Mouse (Mus musculus) spleen, adult 2 months (tissue): ENCODE data around the gene Usp2. TPM values are rescaled to one million over a fixed set of nuclear protein-coding genes. Genes with fewer than 3 reads are reported as not detected.

Experiments
- DNase-seq, 2 experiments: peaks; one replicate each; pipeline versions ENCODE4 v3.0.0 to v3.0.0-alpha.2; 2012 to 2021; ENCODE audit warnings: low spot score in 2 of 2, low read depth in 1 of 2
- H3K27ac ChIP-seq: fragments of 200-500 bp; 2 replicates; pipeline ENCODE4 v1.5.1; 2012; ENCODE audit warnings: low read length, inconsistent platforms; ENCODE audit not compliant: insufficient read depth
- H3K27me3 ChIP-seq: fragments of 200-500 bp; 2 replicates; pipeline ENCODE4 v1.6.1; 2012; ENCODE audit warnings: mild to moderate bottlenecking, moderate library complexity, low read length, inconsistent platforms; ENCODE audit not compliant: control insufficient read depth, insufficient read depth
- H3K36me3 ChIP-seq: fragments of 200-500 bp; 2 replicates; pipeline ENCODE4 v1.6.1; 2012; ENCODE audit warnings: mild to moderate bottlenecking, low read length, inconsistent platforms; ENCODE audit not compliant: control insufficient read depth, insufficient read depth
- H3K4me1 ChIP-seq: fragments of 200-500 bp; 2 replicates; pipeline ENCODE4 v1.6.1; 2011; ENCODE audit warnings: inconsistent platforms; ENCODE audit not compliant: control insufficient read depth, insufficient read depth, insufficient read length
- H3K4me3 ChIP-seq: fragments of 200-500 bp; 2 replicates; pipeline ENCODE4 v1.5.1; 2011; ENCODE audit warnings: mild to moderate bottlenecking, inconsistent platforms; ENCODE audit not compliant: insufficient read depth, insufficient read length; ENCODE audit errors: extremely low read depth
- CTCF ChIP-seq: fragments of 200-500 bp; IDR thresholded peaks from 2 replicates; pipeline ENCODE4 v1.5.1; 2011; ENCODE audit warnings: mild to moderate bottlenecking, inconsistent platforms; ENCODE audit not compliant: insufficient read depth, insufficient read length, insufficient replicate concordance; ENCODE audit errors: extremely low read depth
- POLR2A ChIP-seq: fragments of 200-500 bp; IDR thresholded peaks from 2 replicates; pipeline ENCODE4 v1.6.1; 2011; ENCODE audit warnings: low read depth, low read length, inconsistent platforms
- WGBS: fragments of 180-500 bp; shearing (Covaris S2); methylation state at CpG from one replicate; pipeline ENCODE4 v1.1.7; 2018; 5-methylcytosine and 5-hydroxymethylcytosine counted together
- polyA plus RNA-seq: library from polyadenylated mRNA; depleted of rRNA; stranded (reverse); fragments of >200 nt; gene quantifications from 2 replicates; pipeline ENCODE4 v1.2.3, GENCODE M21; 2012; rRNA removed

Gene Usp2
- polyA plus RNA-seq, 1 experiment, result 0.65 TPM

- Histone ChIP-seq H3K4me1 (peaks cover 4% of the 10 kb centered on the region; the same call in 1 of the 2 replicates), H3K4me3 (no peak overlapping the region), H3K27ac (no peak overlapping the region), H3K27me3 (peaks cover 9% of the 10 kb centered on the region), H3K36me3 (peaks cover 2% of the 10 kb centered on the region; the same call in 1 of the 2 replicates)
- 15% methylated on average over 4 of the region's 4 CpGs for WGBS
- TF ChIP-seq CTCF (no peak), POLR2A (no peak)
- no peak for DNase-seq
Observed at GRCm38 (mm10) chr9:44137846-44138245, 71.0 kb downstream of the Usp2 start.

- WGBS, result 87% methylated on average over 5 of the region's 5 CpGs
- H3K36me3 ChIP-seq, result peaks cover 17% of the 10 kb centered on the region
- H3K27ac ChIP-seq, result no peak overlapping the region
- TF ChIP-seq CTCF, result no peak
- H3K4me1 ChIP-seq, result no peaks in the 10 kb centered on the region
- DNase-seq, result no peak
- H3K27me3 ChIP-seq, result no peaks in the 10 kb centered on the region
- H3K4me3 ChIP-seq, result no peak overlapping the region
Observed at GRCm38 (mm10) chr9:44141951-44142350, 75.1 kb downstream of the Usp2 start.

DNA sequence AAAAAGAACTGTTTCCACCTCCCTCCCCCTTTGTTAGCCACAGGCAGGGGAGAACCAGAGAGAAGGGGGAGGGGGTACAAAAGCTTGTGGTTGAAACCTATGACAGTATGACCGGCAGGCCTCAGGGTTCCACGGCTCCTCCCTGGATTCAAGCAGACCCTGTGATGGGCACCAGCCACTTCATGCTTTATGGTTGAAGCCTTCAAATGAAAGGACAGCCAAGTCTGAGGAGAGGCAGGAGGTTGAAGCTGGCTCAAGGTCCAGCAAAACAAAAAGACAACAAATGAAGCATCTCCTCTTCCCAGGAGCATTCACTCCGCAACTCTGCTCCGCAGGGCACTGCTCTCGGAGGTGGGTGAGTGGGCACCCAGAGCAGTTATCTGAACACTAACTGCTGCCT lies 76.6 kb downstream of the Usp2 start:
- peaks cover 17% of the 10 kb centered on the region for H3K36me3 ChIP-seq
- no peaks in the 10 kb centered on the region for H3K4me1 ChIP-seq
- 90% methylated on average over 5 of the region's 5 CpGs for WGBS
- no peaks in the 10 kb centered on the region for H3K27me3 ChIP-seq
- no peak overlapping the region for H3K4me3 ChIP-seq
- DNase-seq, result no peak
- TF ChIP-seq POLR2A (no peak), CTCF (no peak)
- no peak overlapping the region for H3K27ac ChIP-seq

DNA sequence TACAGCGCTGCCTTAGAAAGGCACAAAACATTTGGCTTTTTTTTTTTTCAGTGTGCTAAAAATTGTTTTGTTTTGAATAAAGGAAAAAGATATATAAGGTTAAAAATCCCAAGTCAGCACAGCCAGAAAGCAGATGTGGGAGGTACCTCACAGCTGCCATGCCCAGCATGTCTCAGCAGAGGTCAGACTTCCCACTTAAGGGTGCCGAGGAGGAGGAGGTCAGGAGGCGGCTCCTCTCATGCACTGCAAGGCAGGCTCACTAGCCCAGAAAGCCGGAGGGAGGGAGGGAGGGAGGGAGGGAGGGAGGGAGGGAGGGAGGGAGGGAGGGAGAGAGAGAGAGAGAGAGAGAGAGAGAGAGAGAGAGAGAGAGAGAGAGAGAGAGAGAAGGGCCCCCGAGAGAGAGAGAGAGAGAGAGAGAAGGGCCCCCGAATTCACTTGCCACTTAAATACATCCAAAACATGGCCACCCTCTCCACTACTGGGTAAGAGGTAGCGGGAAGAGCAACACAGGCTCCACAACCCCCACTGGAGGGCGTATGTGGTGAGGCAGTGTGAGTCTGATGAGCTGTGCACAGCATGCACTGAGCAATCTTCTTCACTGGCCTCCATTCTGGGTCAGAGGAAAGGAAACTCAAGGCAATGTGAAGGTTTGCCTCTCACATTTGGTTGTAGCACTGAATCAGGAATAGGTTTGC lies 77.3 kb downstream of the Usp2 start:
- Histone ChIP-seq H3K4me3 (no peak overlapping the region), H3K27me3 (no peaks in the 10 kb centered on the region), H3K4me1 (no peaks in the 10 kb centered on the region), H3K27ac (no peak overlapping the region), H3K36me3 (peaks cover 20% of the 10 kb centered on the region)
- WGBS, result 65% methylated on average over 6 of the region's 8 CpGs
- TF ChIP-seq POLR2A, result no peak
- TF ChIP-seq CTCF, result no peak
- no peak for DNase-seq

- Histone ChIP-seq H3K27ac (no peak overlapping the region), H3K4me3 (no peak overlapping the region), H3K27me3 (no peaks in the 10 kb centered on the region), H3K4me1 (no peaks in the 10 kb centered on the region), H3K36me3 (peaks cover 24% of the 10 kb centered on the region)
- DNase-seq, result no peak
- no peak for TF ChIP-seq CTCF
- no peak for TF ChIP-seq POLR2A
Observed at GRCm38 (mm10) chr9:44144718-44145060, 77.9 kb downstream of the Usp2 start.

Other genes starting within 250 kb of the Usp2 start
- 197 and 206 TPM in 2 replicates for gene Thy1, start 23.6 kb upstream of the Usp2 start, polyA plus RNA-seq
- 0.02 and 0.06 TPM in 2 replicates for gene Mfrp, start 34.7 kb downstream of the Usp2 start, polyA plus RNA-seq
- gene C1qtnf5, start 40.2 kb downstream of the Usp2 start, polyA plus RNA-seq, result 6.7 and 8.2 TPM in 2 replicates
- 0.05 TPM in 1 of 2 replicates, not detected in the other for gene Gm49380, start 46.5 kb downstream of the Usp2 start, polyA plus RNA-seq
- 21.3 and 27.1 TPM in 2 replicates for gene Rnf26, start 46.5 kb downstream of the Usp2 start, polyA plus RNA-seq
- gene Mcam, start 67.4 kb downstream of the Usp2 start, polyA plus RNA-seq, result 12.7 and 13.9 TPM in 2 replicates
- 16.1 and 20.3 TPM in 2 replicates for gene Cbl, start 167.0 kb downstream of the Usp2 start, polyA plus RNA-seq
- gene Ccdc153, start 173.7 kb downstream of the Usp2 start, polyA plus RNA-seq, result not detected in 2 replicates
- gene Pdzd3, start 184.4 kb downstream of the Usp2 start, polyA plus RNA-seq, result 0.07 and 0.08 TPM in 2 replicates
- gene Nlrx1, start 201.6 kb downstream of the Usp2 start, polyA plus RNA-seq, result 8.4 and 10.7 TPM in 2 replicates
- gene Abcg4, start 221.6 kb downstream of the Usp2 start, polyA plus RNA-seq, result 12.3 and 22.3 TPM in 2 replicates
- gene Hinfp, start 238.7 kb downstream of the Usp2 start, polyA plus RNA-seq, result 24.7 and 25.2 TPM in 2 replicates